Mouse (Mus musculus) gastrocnemius, adult 8-10 months (tissue): ENCODE data around the gene Mettl1. TPM values are rescaled to one million over a fixed set of nuclear protein-coding genes. Genes with fewer than 3 reads are reported as not detected.

Source experiments
- DNase-seq, 2 experiments: peaks; one replicate each; pipeline ENCODE4 v3.0.0; 2022; ENCODE audit warnings: low spot score in 2 of 2
- microRNA-seq: library from miRNA; unstranded; fragments of <30 nt; microRNA quantifications from one replicate; pipeline ENCODE4 v1.2.0, GENCODE M21; 2022
- total RNA-seq, 4 experiments: library from RNA; stranded (reverse); gene quantifications; 2 replicates each; pipeline ENCODE4 v1.2.4; 2022

The Mettl1 gene
- total RNA-seq, 4 experiments from 2014 or later: 8.6 to 12.4 (median 9.6) TPM

GRCm38 (mm10) chr10:127083915-127084306 lies 42.7 kb downstream of the Mettl1 start:
- DNase-seq: no peak

- DNase-seq: no peak
These were observed 43.8 kb downstream of the Mettl1 start for GRCm38 (mm10) chr10:127085052-127085451.

- no peak for DNase-seq
These were observed 44.4 kb downstream of the Mettl1 start for GRCm38 (mm10) chr10:127085633-127086032.

GRCm38 (mm10) chr10:127090560-127091411 lies 49.6 kb downstream of the Mettl1 start:
- no peak for DNase-seq

GRCm38 (mm10) chr10:127091507-127092396 lies 50.5 kb downstream of the Mettl1 start:
- DNase-seq: no peak

GRCm38 (mm10) chr10:127092742-127093141 lies 51.5 kb downstream of the Mettl1 start:
- DNase-seq: no peak

GRCm38 (mm10) chr10:127094382-127094802 lies 53.2 kb downstream of the Mettl1 start:
- DNase-seq: no peak

Small RNA genes lying within 50 kb of the gene (microRNA-seq; reads per million reads assigned to microRNA genes)
- gene Mir26a-2 (60.7 reads per million, percentile 43 among the genes with 10 or more reads in this experiment), gene Mir546 (not detected)

Other genes with a start within 250 kb of the Mettl1 start
- 1 to 10 TPM; 1.4 to 2.5 (median 1.4) TPM for gene Atp23, start 140.1 kb upstream of the Mettl1 start, total RNA-seq
- gene Ctdsp2, start 62.7 kb upstream of the Mettl1 start, total RNA-seq: 100 to 1,000 TPM; 103 to 118 (median 106) TPM
- gene Avil, start 40.7 kb upstream of the Mettl1 start, total RNA-seq: 1 to 10 TPM; 2.3 to 5.7 (median 3.6) TPM
- 10 to 100 TPM; 19.5 to 24.0 (median 21.7) TPM for gene Tsfm, start 10.6 kb upstream of the Mettl1 start, total RNA-seq
- not detected for gene Eef1akmt3, start 99 bp downstream of the Mettl1 start, total RNA-seq
- gene Cyp27b1, start 6.8 kb downstream of the Mettl1 start, total RNA-seq: not detected
- 1 to 10 TPM in 1 of 4 experiments, under 1 TPM in 3; 0.17 to 1.3 (median 0.76) TPM for gene March9, start 18.8 kb downstream of the Mettl1 start, total RNA-seq
- gene Cdk4, start 22.1 kb downstream of the Mettl1 start, total RNA-seq: 10 to 100 TPM; 41.3 to 46.4 (median 43.8) TPM
- gene Tspan31, start 28.9 kb downstream of the Mettl1 start, total RNA-seq: 10 to 100 TPM; 21.0 to 24.9 (median 21.5) TPM
- gene Agap2, start 33.9 kb downstream of the Mettl1 start, total RNA-seq: 1 to 10 TPM in 2 of 4 experiments, under 1 TPM in 2; 0.60 to 1.7 (median 1.0) TPM
- gene Os9, start 79.7 kb downstream of the Mettl1 start, total RNA-seq: 10 to 100 TPM in 2 of 4 experiments, 1 to 10 TPM in 2; 7.4 to 13.9 (median 10.8) TPM
- gene B4galnt1, start 123.8 kb downstream of the Mettl1 start, total RNA-seq: under 1 TPM; 0.29 to 0.70 (median 0.38) TPM
- 1 to 10 TPM; 1.8 to 4.1 (median 2.7) TPM for gene Slc26a10, start 139.2 kb downstream of the Mettl1 start, total RNA-seq
- gene Arhgef25, start 148.7 kb downstream of the Mettl1 start, total RNA-seq: 10 to 100 TPM in 1 of 4 experiments, 1 to 10 TPM in 3; 7.1 to 12.1 (median 9.0) TPM
- 10 to 100 TPM; 22.1 to 27.1 (median 23.2) TPM for gene Dtx3, start 154.3 kb downstream of the Mettl1 start, total RNA-seq
- 1 to 10 TPM; 7.6 to 8.8 (median 8.4) TPM for gene Pip4k2c, start 170.2 kb downstream of the Mettl1 start, total RNA-seq
- gene Kif5a, start 221.9 kb downstream of the Mettl1 start, total RNA-seq: under 1 TPM; 0.22 to 0.36 (median 0.29) TPM
- 100 to 1,000 TPM in 2 of 4 experiments, 10 to 100 TPM in 2; 89.1 to 101 (median 99.3) TPM for gene Dctn2, start 225.0 kb downstream of the Mettl1 start, total RNA-seq
- gene Mbd6, start 247.6 kb downstream of the Mettl1 start, total RNA-seq: 10 to 100 TPM; 16.0 to 20.8 (median 17.4) TPM